Mouse (Mus musculus): ENCODE results near the gene Fubp1.
A peak's percentile ranks its signal among the peaks of the same experiment; 100 is the strongest.
"Not testable (repeated sequence)": the region's sequence is repeated elsewhere in the genome, so short reads cannot be mapped to it uniquely, and the experiment has no call there.

Gene Fubp1

DNA sequence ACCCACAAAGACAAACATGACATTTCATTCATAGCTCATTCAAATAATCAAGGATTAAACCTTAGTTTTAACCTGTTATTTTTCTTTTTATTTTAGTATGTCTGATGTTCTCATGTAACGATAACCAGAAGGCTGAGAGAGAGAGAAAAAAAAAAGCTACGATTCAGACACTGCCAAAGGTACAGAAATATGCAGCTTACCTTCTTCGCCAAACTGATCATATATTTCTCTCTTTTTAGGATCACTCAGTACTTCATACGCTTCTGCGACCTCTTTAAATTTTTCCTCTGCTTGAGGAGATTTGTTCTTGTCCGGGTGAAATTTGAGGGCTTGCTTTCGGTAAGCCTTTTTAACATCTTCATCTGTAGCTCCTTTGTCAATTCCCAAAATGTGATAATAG, 17.0 kb upstream of the Fubp1 start:
- DNase-seq (ENCODE audit: low spot score in 2 of 2) = no peak

DNA sequence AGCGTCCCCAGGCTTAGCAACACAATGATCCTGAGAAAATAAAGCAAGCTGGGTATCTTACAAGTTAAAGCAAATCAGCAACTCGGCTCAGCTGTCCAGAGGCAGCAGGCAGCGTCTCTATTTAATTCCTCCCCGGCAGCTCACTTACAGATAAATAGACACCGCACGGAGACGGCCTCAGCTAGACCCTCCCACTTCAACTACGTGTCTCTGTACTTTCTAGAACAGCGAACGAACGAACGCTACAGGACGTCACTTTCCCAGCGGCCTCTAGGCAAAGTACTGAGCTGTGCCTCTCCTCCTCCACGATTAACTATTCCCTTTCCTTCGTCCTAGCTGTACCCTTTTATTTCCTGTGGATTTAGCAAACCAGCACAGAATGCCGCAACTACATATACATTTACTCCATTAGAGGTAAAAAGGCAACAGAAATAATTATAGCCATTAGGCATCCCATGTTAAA, 16.6 kb upstream of the Fubp1 start:
- DNase-seq (ENCODE audit: low spot score in 2 of 2) = peak; percentile 80 to 81

DNA sequence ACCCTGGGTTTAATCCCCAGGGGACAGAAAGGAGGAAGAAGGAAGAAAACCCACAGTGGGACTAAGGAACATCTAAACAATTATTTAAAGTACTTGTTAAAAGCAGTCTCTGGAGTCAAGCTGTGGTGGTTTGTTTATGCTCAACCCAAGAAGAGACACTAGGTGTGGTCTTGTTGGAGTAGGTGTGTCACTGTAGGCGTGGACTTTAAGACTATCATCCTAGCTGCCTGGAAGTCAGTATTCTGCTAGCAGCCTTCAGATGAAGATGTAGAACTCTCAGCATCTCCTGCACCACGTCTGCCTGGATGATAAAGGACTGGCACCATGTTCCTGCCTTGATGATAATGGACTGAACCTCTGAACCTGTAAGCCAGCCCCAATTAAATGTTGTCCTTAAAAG, 13.0 kb upstream of the Fubp1 start:
- not testable (repeated sequence) for DNase-seq (ENCODE audit: low spot score in 2 of 2)

DNA sequence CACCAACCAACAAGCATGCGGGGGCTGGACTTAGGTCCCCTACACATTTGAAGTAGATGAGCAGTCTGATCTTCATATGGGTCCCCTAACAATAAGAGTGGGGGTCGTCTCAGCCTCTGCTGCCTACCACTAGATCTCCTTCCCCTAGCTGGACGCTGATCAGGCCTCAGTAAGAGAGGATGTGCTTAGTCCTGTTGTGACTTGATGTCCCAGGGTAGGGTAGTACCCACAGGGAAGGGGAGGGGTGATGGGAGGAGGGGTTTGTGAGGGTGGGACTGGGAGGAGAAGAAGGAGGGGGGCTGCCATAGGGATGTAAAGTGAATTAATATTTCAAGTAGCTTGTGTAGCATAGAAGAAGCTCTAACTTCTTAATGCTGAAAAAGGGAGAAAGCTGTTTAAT, 11.1 kb upstream of the Fubp1 start:
- DNase-seq (ENCODE audit: low spot score in 2 of 2) = no peak

DNA sequence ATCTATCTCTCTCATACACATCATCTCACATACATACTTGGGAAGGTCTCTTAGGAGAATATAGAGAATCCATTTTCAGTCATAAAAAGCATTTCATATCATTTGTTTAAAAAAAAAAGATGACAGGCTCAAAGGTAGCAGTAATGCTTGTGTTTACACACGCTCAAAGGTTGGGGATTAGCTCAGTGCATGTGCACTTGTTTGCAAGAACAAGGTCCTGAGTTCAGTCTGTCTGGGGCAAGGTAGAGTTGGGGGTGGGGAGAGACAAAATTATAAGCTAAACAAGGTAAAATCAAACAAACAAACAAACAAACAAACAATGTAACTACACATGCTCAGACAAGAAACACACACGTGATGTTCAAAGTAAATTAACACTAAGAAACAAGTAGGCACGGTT, 9.0 kb upstream of the Fubp1 start:
- no peak for DNase-seq (ENCODE audit: low spot score in 2 of 2)

DNA sequence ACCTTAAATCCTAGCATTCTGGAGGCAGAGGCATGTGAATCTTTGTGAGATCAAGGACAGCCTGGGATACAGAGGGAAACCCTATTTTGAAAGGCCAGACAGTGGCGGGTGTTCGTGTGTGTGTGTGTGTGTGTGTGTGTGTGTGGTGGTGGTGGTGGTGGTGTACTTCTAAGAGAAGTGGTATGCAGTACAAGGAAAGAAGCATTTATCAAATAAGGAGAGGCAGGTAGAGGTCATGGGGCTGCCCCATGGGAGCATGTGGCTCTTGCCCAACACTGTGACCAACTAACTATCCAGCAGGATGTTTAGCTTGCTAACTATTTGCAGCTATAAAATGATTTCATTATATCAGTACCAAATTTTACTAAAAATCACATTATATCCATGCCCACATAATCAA, 8.6 kb upstream of the Fubp1 start:
- no peak for DNase-seq (ENCODE audit: low spot score in 2 of 2)

DNA sequence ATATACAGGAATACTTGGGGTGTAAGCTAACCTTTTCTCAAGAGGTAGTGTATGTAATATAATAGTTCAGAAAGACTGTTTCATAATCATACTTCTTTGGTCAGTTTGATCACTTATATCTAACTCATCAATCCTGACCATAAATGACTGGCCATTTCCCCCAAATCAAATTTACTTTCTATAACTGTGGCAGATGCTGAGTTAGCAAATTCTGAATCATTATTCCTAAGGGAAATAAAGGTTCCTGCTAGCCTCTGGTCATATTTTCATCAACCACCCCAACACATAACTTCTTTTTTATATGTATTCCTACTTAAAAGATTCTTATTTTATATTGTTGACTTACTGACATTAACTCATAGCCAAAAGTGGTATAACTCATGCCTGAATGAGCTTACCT, 7.3 kb upstream of the Fubp1 start:
- no peak for DNase-seq (ENCODE audit: low spot score in 2 of 2)

DNA sequence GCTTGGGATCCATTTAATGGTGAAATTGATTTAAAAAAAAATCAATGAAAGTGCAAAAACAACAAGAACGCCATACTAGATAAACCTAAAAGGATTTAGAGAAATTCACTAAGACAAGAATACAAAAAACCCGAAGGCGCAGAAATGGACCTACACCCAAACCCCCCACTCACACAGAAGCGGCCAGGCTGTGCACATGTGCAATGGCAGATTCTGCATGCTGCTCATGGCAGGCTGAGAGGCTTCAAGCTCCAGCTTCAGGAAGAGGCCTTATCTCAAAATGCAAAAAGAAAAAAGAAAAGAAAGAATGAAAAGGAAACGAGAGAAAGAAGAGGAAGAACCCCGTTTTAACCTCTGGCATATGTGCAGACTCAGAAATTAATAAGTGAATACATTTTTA, 6.8 kb upstream of the Fubp1 start:
- DNase-seq (ENCODE audit: low spot score in 2 of 2) = no peak

DNA sequence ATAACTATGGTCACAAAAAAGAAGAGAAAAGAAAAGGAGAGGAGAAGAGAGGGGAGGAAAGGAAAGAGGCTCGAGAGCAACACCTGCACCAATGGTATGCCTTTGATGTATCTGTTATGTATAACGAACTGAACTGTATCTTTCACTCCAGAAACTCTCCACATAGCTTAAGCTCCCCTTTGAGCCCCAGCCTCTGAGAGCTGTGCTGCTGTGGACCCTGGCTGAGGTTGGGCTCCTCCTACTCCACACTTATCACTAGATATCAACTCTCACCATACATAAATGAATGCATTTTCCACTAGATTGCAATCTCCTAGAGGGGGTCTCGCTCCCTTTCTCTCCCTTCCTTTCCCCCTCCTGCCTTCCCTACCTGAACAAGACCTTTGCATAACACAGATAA, 6.2 kb upstream of the Fubp1 start:
- no peak for DNase-seq (ENCODE audit: low spot score in 2 of 2)

DNA sequence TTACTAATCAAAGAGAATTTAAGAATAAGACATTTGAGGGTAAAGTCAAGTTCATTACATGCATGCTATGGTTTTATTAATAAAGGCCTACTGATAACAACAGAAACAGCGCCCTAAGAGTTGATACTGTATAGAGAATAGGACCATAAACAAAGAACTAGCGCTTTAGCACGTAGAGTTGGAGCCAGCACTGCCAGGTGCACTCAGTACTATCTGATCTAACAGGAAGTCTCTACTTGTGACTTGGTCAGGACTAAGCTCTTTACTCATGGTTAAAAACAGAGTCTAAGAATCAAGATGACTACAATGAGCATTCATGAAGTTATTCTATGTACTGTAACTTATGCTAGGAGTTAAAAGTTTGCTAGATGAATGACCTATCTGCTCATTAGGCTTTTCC, 5.6 kb upstream of the Fubp1 start:
- DNase-seq (ENCODE audit: low spot score in 2 of 2) = no peak

DNA sequence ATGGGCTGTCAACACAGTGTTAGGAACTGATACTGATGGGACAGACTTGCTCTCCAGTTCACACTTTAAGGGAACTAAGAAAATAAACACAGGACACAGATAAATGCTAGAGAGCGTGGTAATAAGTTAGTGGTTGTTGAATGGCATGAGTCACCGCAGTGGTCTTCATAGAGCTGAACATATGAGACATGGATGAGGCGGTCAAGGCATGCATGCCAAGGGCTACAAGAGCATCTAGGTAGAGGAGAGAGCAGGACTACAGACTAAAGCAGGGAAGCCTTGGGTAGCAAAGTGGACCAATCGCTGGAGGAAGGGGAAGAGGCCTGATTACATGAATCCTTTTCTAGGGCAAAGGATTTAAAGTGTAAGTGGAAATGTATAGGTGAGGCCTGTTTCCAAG, 3.1 kb upstream of the Fubp1 start:
- no peak for DNase-seq (ENCODE audit: low spot score in 2 of 2)

DNA sequence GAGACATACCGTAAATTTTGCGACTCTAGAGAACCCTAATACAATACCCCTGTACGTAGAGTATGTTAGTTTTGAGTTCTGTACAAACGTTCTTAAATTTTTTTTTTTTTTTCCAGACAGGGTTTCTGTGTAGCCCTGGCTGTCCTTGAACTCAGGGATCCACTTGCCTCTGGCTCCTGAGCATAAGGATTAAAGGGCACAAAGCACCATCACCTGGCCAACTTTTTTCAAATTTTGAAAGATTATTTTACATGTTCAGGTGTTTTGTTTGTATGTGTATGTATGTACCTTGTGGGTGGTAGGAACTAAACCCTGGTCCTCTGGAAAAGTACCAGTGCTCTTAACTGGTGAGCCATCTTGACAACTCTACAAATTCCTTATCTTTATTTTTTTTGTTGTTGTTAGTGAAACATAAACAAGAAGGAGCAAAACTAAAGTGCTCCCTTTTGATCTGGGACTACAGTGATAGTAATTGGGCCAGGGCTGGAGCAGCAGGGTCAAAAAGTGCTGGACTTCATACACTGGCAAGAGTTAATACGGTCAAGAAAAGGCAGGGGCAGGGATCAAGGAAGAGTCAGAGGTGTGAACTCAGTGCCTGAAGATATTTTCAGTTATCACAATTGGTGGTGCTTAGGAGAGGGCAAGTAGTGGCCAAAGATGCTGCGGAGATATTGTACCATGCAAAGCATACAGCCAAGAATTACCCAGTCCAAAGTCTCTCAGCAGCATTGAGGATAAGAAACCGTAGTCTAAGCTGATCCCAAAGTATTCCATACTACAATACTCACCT, 1.9 kb upstream of the Fubp1 start:
- DNase-seq (ENCODE audit: low spot score in 2 of 2) = no peak

DNA sequence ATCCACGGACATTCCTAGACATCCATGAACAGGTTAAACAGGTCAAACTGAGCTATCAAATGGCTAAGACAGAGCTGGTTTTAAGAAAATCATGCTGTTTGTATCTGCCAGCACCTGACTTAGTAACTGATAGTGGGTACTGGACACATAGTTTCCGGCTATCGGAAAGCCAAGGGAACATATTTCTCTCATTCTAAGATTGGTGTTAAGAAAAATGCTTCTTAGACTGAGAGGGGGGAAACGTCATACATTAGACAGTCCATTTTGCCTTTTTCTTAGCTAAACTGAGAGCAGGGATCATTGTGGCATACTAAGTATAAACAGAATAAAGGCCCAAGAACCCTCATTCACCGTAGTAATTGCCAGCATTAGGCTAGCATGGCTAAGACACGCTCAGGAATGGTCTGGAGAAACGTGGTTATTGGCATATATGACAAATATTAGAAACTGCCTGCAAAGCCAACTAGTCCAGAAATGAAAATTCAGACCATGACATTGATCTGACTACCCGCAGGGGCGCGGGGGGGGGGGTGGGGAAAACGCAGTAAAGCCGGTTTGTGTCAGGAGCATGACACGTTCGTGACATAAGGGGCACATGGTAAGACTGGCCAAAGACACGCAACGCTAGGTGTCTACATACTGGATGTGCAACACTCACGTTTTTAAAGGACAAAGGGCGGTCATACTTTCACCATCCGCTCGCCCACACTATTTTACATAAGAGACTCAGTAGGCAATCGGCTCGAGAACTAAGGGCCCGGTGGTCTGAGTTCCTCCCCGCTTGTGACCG, 850 bp upstream of the Fubp1 start:
- DNase-seq (ENCODE audit: low spot score in 2 of 2) = peak; percentile 42 to 58

DNA sequence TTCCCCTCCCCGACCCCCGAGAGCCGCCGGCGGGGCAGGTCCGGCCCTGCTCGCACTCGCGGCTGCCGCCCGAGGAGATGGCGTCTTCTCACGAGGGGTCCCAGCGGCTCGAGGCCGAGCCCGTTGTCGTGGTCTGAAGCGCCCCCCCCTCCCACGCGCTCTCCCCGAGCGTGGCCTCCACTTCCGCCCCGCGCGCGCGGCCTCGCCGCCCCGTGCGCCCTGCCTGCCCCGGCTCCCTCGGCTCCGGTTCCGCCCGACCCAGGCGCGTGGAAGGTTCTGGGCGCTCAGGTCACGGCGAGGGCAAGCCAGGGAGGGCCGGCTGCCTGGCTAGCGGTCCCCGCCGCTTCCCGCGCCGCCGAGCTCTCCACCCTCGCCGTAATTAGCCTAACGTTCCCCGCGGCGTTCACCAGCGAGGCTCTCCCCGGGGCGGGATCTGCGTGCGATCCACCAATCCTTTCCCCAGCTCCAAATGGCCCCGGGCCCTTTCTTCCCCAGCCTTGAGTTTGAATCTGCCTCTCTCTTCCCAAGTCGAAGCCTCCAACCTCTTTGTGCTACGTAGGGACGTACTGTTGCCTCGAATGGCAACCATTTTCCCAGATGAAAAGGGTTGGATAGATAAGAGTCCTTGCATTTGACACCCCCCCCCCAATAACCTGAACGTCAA, 638 bp downstream of the Fubp1 start:
- DNase-seq (ENCODE audit: low spot score in 2 of 2) = peak; percentile 41 to 68

DNA sequence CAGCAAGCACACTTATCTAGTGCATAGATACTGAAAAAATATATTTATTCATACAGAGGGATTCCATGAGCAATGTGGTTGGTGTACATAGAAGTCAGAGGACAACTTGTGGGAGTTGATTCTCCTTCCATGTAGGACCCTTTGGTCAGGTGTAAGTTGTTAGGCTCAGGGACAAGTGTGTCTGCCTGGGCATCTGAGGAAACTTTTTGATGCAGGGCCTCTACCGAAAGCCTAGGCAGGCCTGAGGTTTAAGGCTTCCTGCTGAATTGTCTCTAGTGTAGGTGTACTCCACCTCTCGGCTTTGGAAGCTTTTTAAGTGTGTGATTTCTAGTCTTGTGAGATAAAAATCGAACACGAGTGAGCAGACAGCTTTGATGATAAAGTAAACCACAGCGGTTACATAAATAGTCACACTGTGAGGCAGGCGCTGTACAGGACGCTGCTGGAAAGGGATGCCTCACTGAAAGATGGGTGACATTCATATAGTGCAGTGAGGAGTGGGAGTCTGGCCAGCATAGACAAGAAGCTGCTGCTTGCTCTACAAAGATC, 1.6 kb downstream of the Fubp1 start:
- peak; percentile 18 to 20 for DNase-seq (ENCODE audit: low spot score in 2 of 2)

DNA sequence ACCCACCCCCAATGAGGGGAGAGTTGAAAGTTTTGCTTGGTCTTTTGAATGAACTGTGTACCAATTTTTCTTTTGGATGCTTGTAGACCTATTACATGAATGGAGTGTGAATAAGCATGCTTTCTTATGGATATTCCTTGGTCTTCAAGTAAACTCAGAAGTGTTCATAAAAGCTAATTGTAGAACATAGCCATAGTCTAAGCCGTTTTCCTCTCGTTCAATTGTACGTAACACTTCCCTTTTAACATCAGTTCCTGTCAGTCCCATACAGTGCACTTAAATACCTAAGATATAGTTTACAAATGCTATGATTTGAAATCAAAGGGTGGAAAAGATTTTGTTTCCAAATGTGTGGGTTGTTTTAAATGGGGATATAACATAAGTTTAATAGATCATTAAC, 3.2 kb downstream of the Fubp1 start:
- DNase-seq (ENCODE audit: low spot score in 2 of 2) = no peak

DNA sequence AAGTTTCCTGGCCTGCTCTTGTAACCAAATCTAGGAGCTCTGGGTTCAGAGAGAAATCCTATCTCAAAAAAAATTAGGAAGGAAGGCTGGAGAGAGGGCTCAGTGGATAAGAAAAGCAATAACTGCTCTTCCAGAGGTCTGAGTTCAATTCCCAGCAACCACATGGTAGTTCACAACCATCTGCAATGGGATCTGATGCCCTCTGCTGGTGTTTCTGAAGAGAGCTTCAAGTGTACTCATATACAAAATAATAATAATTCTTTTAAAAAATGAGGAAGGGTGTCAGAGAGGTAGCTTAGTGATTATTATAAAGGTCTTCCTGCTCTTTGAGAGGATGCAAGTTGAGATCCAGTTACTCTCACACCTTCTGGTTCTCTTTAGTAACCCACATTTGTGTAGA, 14.7 kb downstream of the Fubp1 start:
- no peak for DNase-seq (ENCODE audit: low spot score in 2 of 2)

DNA sequence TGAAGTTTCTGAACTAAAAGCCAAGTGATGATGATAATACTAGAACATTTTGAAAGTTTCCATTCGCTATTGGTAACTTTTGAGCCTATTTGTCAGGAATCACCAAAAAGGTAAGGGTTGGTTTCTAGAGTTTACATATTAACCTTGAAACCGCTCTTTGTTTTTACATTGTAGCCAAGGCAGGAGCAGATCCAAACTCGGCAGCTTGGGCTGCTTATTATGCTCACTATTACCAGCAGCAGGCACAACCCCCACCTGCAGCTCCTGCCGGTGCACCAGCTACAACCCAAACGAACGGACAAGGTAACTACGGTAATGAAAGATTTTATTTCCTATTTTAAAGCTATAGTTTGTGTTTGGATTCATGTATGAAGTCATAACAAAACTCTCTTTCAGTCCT, 15.7 kb downstream of the Fubp1 start:
- no peak for DNase-seq (ENCODE audit: low spot score in 2 of 2)

DNA sequence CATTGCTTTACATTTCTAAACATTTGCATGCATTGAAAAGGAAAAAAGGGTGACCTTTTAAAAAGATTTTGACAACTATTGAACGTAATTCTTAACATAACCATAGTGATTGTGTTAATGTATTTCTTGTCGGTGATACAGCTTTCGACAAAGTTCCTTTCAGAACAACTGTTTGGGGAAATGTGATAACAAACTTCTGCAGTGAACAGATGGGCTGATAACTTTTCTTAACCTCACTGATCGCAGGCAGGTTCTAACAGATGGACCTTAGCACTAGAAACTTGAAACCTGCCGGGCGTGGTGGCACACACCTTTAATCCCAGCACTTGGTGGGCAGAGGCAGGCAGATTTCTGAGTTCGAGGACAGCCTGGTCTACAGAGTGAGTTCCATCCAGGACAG, 18.6 kb downstream of the Fubp1 start:
- no peak for DNase-seq (ENCODE audit: low spot score in 2 of 2)

DNA sequence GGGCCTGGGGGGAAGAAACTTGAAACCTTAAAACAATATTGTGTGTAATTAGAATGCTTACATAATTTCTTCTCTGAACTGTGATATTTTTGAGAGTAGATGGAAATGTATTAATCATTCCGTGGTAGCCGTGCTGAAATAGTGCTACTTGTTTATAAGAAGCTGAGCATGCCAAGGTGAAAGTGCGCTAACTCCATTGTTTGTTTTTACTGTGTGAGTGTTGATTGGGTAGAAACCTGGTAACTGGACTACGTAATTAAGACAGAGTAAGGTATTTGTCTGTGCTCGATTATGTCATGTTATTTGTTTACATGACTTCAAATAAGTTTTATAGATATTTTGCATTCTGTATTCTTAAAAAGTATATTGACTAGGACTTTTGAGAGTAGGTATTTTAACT, 19.0 kb downstream of the Fubp1 start:
- no peak for DNase-seq (ENCODE audit: low spot score in 2 of 2)

DNA sequence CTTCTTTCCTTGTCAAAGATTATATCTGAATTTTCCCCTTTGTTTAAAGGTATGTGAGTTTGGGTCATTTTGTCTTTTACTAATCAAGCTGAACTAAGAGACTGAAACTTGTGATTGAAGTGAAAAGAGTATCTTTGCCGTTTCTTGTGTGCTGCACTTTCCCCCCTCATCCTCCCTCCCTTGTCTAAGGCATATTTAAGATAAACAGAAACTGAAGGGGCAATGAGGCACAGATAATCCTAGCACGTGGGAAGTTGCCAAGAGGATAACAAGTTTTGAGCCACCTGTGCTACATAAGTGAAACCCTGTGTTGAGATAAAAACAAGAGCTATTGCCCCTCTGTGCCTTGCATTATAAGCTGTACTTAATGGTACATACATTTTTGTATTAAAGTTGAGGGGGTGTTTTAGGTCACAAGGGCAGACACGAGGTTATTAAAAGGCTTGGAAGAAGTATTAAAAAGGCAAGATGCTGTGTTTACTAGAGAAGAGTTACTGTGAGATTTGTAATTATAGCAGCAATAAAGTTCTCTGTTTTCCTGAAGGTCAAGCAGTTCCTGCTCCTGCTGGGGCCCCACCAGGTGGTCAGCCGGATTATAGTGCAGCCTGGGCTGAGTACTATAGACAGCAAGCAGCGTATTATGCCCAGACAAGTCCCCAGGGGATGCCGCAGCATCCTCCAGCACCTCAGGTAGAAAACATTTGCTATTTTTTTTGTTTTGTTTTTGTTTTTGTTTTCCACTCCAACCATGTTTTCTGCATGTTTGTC, 21.3 kb downstream of the Fubp1 start:
- no peak for DNase-seq (ENCODE audit: low spot score in 2 of 2)

DNA sequence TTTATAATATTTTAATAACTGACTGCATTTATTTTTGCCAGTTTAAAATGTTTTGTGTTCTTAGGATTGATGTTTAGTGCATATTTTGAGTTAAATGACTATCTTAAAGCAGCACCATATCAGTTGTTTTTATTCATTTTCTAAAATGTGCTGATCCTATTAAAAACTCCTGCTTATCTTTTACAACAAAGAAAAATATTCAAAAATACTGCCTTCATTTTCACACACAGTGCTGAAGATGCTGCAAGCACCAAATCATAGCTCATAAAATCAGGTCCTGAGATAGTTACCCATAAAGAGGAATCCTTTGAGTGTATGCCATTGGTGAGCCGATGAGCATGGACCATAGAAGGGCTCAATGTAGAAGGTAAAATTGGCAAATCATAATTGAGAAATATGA, 25.0 kb downstream of the Fubp1 start:
- no peak for DNase-seq (ENCODE audit: low spot score in 2 of 2)
